Mouse (Mus musculus): ENCODE results near the gene Rnaset2a. TPM values are rescaled to one million over a fixed set of nuclear protein-coding genes. Genes with fewer than 3 reads are reported as not detected.
"Not testable (repeated sequence)": the region's sequence is repeated elsewhere in the genome, so short reads cannot be mapped to it uniquely, and the experiment has no call there.

The Rnaset2a gene
- polyA plus RNA-seq, 1 experiment, result 17.0 TPM

- H3K4me1 ChIP-seq (ENCODE audit: control insufficient read depth, insufficient read depth, low read length); H3K27ac ChIP-seq (ENCODE audit: insufficient read depth, low read length): not testable (repeated sequence)
Measured at GRCm38 (mm10) chr17:8116378-8116777, 31.5 kb downstream of the Rnaset2a start.

GRCm38 (mm10) chr17:8112199-8112598, 35.7 kb downstream of the Rnaset2a start:
- not testable (repeated sequence) for H3K4me1 ChIP-seq (ENCODE audit: control insufficient read depth, insufficient read depth, low read length); H3K4me3 ChIP-seq (ENCODE audit: insufficient read depth, low read length); H3K27ac ChIP-seq (ENCODE audit: insufficient read depth, low read length)

More at GRCm38 (mm10) chr17:8116378-8116777, 31.5 kb downstream of the Rnaset2a start:
- not testable (repeated sequence) for H3K4me3 ChIP-seq (ENCODE audit: insufficient read depth, low read length)

DNA sequence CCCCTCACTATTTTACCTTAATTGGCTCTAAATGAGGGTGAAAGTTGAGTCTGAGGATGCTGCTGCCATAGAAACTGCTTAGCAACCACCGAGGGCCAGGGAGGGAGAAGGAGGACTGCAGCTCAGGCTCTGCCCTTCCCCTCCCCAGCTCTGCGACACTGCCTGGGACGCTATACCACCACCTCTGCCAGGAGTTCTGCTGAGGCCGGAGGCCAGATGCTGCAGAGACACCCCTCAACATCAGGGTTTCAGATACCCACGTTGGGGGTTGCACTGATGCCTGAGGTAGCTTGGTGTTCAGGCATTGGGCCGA, 46.6 kb downstream of the Rnaset2a start:
- H3K4me3 ChIP-seq (ENCODE audit: insufficient read depth, low read length); H3K27ac ChIP-seq (ENCODE audit: insufficient read depth, low read length); H3K4me1 ChIP-seq (ENCODE audit: control insufficient read depth, insufficient read depth, low read length): not testable (repeated sequence)

- H3K4me3 ChIP-seq (ENCODE audit: insufficient read depth, low read length); H3K27ac ChIP-seq (ENCODE audit: insufficient read depth, low read length); H3K4me1 ChIP-seq (ENCODE audit: control insufficient read depth, insufficient read depth, low read length): not testable (repeated sequence)
Measured at GRCm38 (mm10) chr17:8100405-8101296, 47.2 kb downstream of the Rnaset2a start.

DNA sequence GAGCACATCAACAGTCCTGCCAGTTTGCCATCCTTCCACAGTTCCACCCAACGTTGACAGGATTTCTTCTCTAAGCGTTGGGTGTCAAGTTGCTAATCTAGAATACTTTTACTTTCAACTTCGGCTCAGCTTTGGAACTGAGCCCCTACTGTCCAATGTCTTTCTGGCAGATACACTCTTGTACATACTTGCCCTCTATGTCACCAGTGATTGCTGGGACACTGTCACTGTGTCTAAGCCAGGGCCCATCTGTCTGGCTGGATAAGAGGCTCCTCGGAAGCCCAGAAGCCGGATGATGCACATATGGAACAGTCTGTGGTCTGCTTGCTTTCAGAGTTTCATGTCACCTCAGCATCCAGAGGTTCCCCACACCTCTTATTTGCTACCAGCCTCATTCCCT, 51.7 kb downstream of the Rnaset2a start:
- H3K4me3 ChIP-seq (ENCODE audit: insufficient read depth, low read length); H3K27ac ChIP-seq (ENCODE audit: insufficient read depth, low read length); H3K4me1 ChIP-seq (ENCODE audit: control insufficient read depth, insufficient read depth, low read length): not testable (repeated sequence)

GRCm38 (mm10) chr17:8095653-8096052, 52.2 kb downstream of the Rnaset2a start:
- not testable (repeated sequence) for H3K27ac ChIP-seq (ENCODE audit: insufficient read depth, low read length); H3K4me3 ChIP-seq (ENCODE audit: insufficient read depth, low read length); H3K4me1 ChIP-seq (ENCODE audit: control insufficient read depth, insufficient read depth, low read length)

GRCm38 (mm10) chr17:8092537-8093526, 55.1 kb downstream of the Rnaset2a start:
- H3K4me3 ChIP-seq (ENCODE audit: insufficient read depth, low read length); H3K4me1 ChIP-seq (ENCODE audit: control insufficient read depth, insufficient read depth, low read length); H3K27ac ChIP-seq (ENCODE audit: insufficient read depth, low read length): not testable (repeated sequence)

GRCm38 (mm10) chr17:8091320-8091719, 56.6 kb downstream of the Rnaset2a start:
- H3K4me3 ChIP-seq (ENCODE audit: insufficient read depth, low read length); H3K4me1 ChIP-seq (ENCODE audit: control insufficient read depth, insufficient read depth, low read length); H3K27ac ChIP-seq (ENCODE audit: insufficient read depth, low read length): not testable (repeated sequence)

- H3K4me1 ChIP-seq (ENCODE audit: control insufficient read depth, insufficient read depth, low read length); H3K4me3 ChIP-seq (ENCODE audit: insufficient read depth, low read length); H3K27ac ChIP-seq (ENCODE audit: insufficient read depth, low read length): not testable (repeated sequence)
Measured at GRCm38 (mm10) chr17:8069847-8070246, 78.0 kb downstream of the Rnaset2a start.

Other genes with a start within 250 kb of the Rnaset2a start
- 0.96 and 1.0 TPM in 2 replicates for gene Tagap, start 222.1 kb downstream of the Rnaset2a start, polyA plus RNA-seq (2012; rRNA removed)
- 37.4 and 46.6 TPM in 2 replicates for gene Rsph3a, start 202.5 kb downstream of the Rnaset2a start, polyA plus RNA-seq (2012; rRNA removed)
- 0.71 and 1.1 TPM in 2 replicates for gene Gm49673, start 309 bp downstream of the Rnaset2a start, polyA plus RNA-seq (2012; rRNA removed)
- 14.4 and 14.8 TPM in 2 replicates for gene Fgfr1op, start 17.4 kb upstream of the Rnaset2a start, polyA plus RNA-seq (2012; rRNA removed)
- gene Ccr6, start 87.9 kb upstream of the Rnaset2a start, polyA plus RNA-seq (2012; rRNA removed), result 0.42 TPM in 1 of 2 replicates, not detected in the other
- 398 and 433 TPM in 2 replicates for gene Mpc1, start 134.8 kb upstream of the Rnaset2a start, polyA plus RNA-seq (2012; rRNA removed)
- gene Sft2d1, start 163.0 kb upstream of the Rnaset2a start, polyA plus RNA-seq (2012; rRNA removed), result 117 and 124 TPM in 2 replicates
- 34.3 and 40.8 TPM in 2 replicates for gene Prr18, start 189.4 kb upstream of the Rnaset2a start, polyA plus RNA-seq (2012; rRNA removed)
- gene T2, start 207.9 kb upstream of the Rnaset2a start, polyA plus RNA-seq (2012; rRNA removed), result 0.83 and 1.2 TPM in 2 replicates